Mouse (Mus musculus) cerebellum, adult 2 months (tissue): ENCODE results near the gene Olfr1444. TPM values are rescaled to one million over a fixed set of nuclear protein-coding genes. Genes with fewer than 3 reads are reported as not detected.
A peak's percentile ranks its signal among the peaks of the same experiment; 100 is the strongest.

ENCODE experiments used
- DNase-seq, 2 experiments: peaks; one replicate each; pipeline ENCODE4 v3.0.0; 2021
- H3K27ac ChIP-seq: fragments of 200-500 bp; 2 replicates; pipeline ENCODE4 v1.5.1; 2012; ENCODE audit warnings: low read length, control low read depth, inconsistent platforms; ENCODE audit not compliant: insufficient read depth
- H3K27me3 ChIP-seq: fragments of 200-500 bp; 2 replicates; pipeline ENCODE4 v1.6.1; 2012; ENCODE audit warnings: inconsistent platforms, mild to moderate bottlenecking, low read length, moderate library complexity; ENCODE audit not compliant: control insufficient read depth, insufficient read depth
- H3K4me1 ChIP-seq: fragments of 200-500 bp; 2 replicates; pipeline ENCODE4 v1.6.1; 2011; ENCODE audit warnings: low read length; ENCODE audit not compliant: control insufficient read depth, insufficient read depth
- H3K4me3 ChIP-seq: fragments of 200-500 bp; replicated peaks from 2 replicates; pipeline ENCODE3; 2011; ENCODE audit warnings: mild to moderate bottlenecking, low read depth, low read length, control low read depth; ENCODE audit not compliant: insufficient read depth
- CTCF ChIP-seq: fragments of 200-500 bp; IDR thresholded peaks from 2 replicates; pipeline ENCODE4 v1.5.1; 2011; ENCODE audit warnings: low read depth, mild to moderate bottlenecking, control low read depth, low read length, moderate library complexity, borderline replicate concordance; ENCODE audit not compliant: insufficient read depth
- POLR2A ChIP-seq: fragments of 200-500 bp; IDR thresholded peaks from 2 replicates; pipeline ENCODE4 v1.6.1; 2011; ENCODE audit warnings: low read length, control low read depth, borderline replicate concordance; ENCODE audit not compliant: insufficient read depth
- WGBS: fragments of 180-500 bp; shearing (Covaris S2); methylation state at CpG from one replicate; pipeline ENCODE4 v1.1.7; 2018; 5-methylcytosine and 5-hydroxymethylcytosine counted together
- polyA plus RNA-seq: library from polyadenylated mRNA; depleted of rRNA; stranded (reverse); fragments of >200 nt; gene quantifications from 2 replicates; pipeline ENCODE4 v1.2.3, GENCODE M21; 2012; rRNA removed

The Olfr1444 gene
- polyA plus RNA-seq, result not detected in 2 replicates

GRCm38 (mm10) chr19:12856983-12857382, at the start of gene Olfr1444:
Gene Olfr1444 (plus strand): TSS chr19:12857283.
- Histone ChIP-seq H3K27me3 (no peaks in the 10 kb centered on the region), H3K4me3 (no peak within 1 kb of the TSS), H3K27ac (no peak within 1 kb of the TSS), H3K4me1 (no peaks in the 10 kb centered on the region)
- DNase-seq, result no peak
- 53% methylated on average over 1 of the region's 1 CpGs for WGBS
- TF ChIP-seq CTCF (no peak), POLR2A (no peak)

- Histone ChIP-seq H3K27ac (no peak overlapping the region), H3K4me3 (no peak overlapping the region), H3K27me3 (no peaks in the 10 kb centered on the region), H3K4me1 (no peaks in the 10 kb centered on the region)
- TF ChIP-seq CTCF (no peak), POLR2A (no peak)
- 43% methylated on average over 1 of the region's 1 CpGs for WGBS
- no peak for DNase-seq
Measured at GRCm38 (mm10) chr19:12812644-12813364, 44.3 kb upstream of the Olfr1444 start.

GRCm38 (mm10) chr19:12813883-12814282, 43.2 kb upstream of the Olfr1444 start:
- DNase-seq, result no peak
- no peak overlapping the region for H3K4me3 ChIP-seq
- no peaks in the 10 kb centered on the region for H3K27me3 ChIP-seq
- 72% methylated on average over 1 of the region's 1 CpGs for whole genome bisulfite sequencing
- no peak for TF ChIP-seq POLR2A
- no peak for TF ChIP-seq CTCF
- no peaks in the 10 kb centered on the region for H3K4me1 ChIP-seq
- H3K27ac ChIP-seq, result no peak overlapping the region

- no peak for DNase-seq
- no peaks in the 10 kb centered on the region for H3K27me3 ChIP-seq
- no peak overlapping the region for H3K27ac ChIP-seq
- no peaks in the 10 kb centered on the region for H3K4me1 ChIP-seq
- no peak overlapping the region for H3K4me3 ChIP-seq
- TF ChIP-seq POLR2A, result no peak
- no peak for TF ChIP-seq CTCF
- WGBS, result 79% methylated on average over 1 of the region's 1 CpGs
Measured at GRCm38 (mm10) chr19:12818507-12818906, 38.6 kb upstream of the Olfr1444 start.

GRCm38 (mm10) chr19:12820383-12820782, 36.7 kb upstream of the Olfr1444 start:
- WGBS, result 31% methylated on average over 4 of the region's 4 CpGs
- Histone ChIP-seq H3K27ac (no peak overlapping the region), H3K4me3 (no peak overlapping the region), H3K4me1 (no peaks in the 10 kb centered on the region), H3K27me3 (no peaks in the 10 kb centered on the region)
- 0 out of 2 replicates have a peak, but pooled peaks have one; percentile 19 for TF ChIP-seq CTCF
- no peak for TF ChIP-seq POLR2A
- peak in 1 of 2 experiments; percentile 25 for DNase-seq

GRCm38 (mm10) chr19:12824549-12824948, 32.5 kb upstream of the Olfr1444 start:
- no peak overlapping the region for H3K4me3 ChIP-seq
- no peak for DNase-seq
- 71% methylated on average over 4 of the region's 4 CpGs for WGBS
- H3K27ac ChIP-seq, result no peak overlapping the region
- no peaks in the 10 kb centered on the region for H3K4me1 ChIP-seq
- TF ChIP-seq POLR2A (no peak), CTCF (no peak)
- H3K27me3 ChIP-seq, result no peaks in the 10 kb centered on the region

GRCm38 (mm10) chr19:12830823-12831430, 26.2 kb upstream of the Olfr1444 start:
- DNase-seq, result no peak
- H3K4me1 ChIP-seq, result no peaks in the 10 kb centered on the region
- 64% methylated on average over 2 of the region's 2 CpGs for WGBS
- TF ChIP-seq CTCF (no peak), POLR2A (no peak)
- H3K27ac ChIP-seq, result no peak overlapping the region
- no peaks in the 10 kb centered on the region for H3K27me3 ChIP-seq
- H3K4me3 ChIP-seq, result no peak overlapping the region

GRCm38 (mm10) chr19:12831559-12831958, 25.5 kb upstream of the Olfr1444 start:
- no peak for TF ChIP-seq POLR2A
- no peak for TF ChIP-seq CTCF
- Histone ChIP-seq H3K4me3 (no peak overlapping the region), H3K27me3 (no peaks in the 10 kb centered on the region), H3K27ac (no peak overlapping the region), H3K4me1 (no peaks in the 10 kb centered on the region)
- DNase-seq, result no peak
- whole genome bisulfite sequencing, result 59% methylated on average over 1 of the region's 1 CpGs
